In the genomic region with DNA sequence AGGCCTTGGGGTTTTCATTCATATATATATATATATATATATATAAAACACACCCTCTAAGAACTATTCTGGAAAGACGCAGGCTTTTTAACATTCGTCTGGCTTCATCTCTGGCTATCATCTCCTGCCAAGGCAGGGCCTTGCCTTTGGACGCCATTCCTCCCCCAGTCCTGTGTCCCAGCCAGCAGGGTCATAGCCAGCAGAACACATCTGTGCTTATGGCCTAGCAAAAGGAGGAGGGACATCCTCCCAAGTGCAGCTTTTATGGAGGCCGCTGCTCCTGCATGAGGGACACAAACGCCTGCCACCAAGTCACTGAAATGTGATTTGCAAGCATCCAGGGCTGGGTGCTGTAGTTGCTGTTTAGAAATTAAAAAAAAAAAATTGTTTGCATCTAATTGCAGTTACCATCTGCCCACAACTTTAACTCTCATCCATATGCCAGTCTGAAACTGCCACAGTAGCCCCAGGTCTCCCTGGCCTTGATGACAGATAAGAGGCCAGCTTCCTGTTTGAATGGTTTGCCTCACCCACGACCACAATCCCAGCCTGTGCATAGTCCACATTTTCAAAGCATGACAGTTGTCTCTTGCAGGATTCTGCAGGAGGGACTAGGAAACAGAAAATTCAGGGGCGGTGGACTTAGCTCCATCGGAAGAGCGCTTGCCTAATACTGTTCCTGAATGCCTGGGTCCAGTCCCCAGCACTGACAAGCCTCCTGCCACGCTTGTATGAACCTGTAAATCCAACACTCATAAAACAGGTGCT, we compare ENCODE assay signal across 10 mouse cellular contexts.
A peak's percentile ranks its signal among the peaks of the same experiment; 100 is the strongest.
DNase-seq lines count a peak whose midpoint lies in the region; ATAC-seq and TF ChIP-seq lines count a peak whose summit lies in the region.
"Had no signal": no experiment of that assay in that cellular context is flagged by ENCODE, and none has a peak within 500 bp of the region (broad histone marks: within the 10 kb centered on the region; RNA-seq: fewer than 3 reads in every experiment).

No protein-coding gene starts in this region.

- peak; percentile 75 for ATAC-seq in common myeloid progenitor, adult 5-6 weeks (replicated peaks; ENCODE audit: low read depth, poor library complexity, severe bottlenecking)
- ATAC-seq in liver, postnatal 0 days: peak; percentile 7; the same call in 1 of the 2 replicates

- H3K4me2 ChIP-seq in liver, postnatal 0 days (ENCODE audit: low read depth, low read length): no peak overlapping the region

- H3K9me3 ChIP-seq in liver, postnatal 0 days (ENCODE audit: low read length): no peaks in the 10 kb centered on the region

- H3K4me3 ChIP-seq in liver, postnatal 0 days (ENCODE audit: low read depth, low read length): no peak overlapping the region
- H3K4me3 ChIP-seq in layer of hippocampus, adult 2 months: no peak overlapping the region

- no peak for TF ChIP-seq EP300 in liver, postnatal 0 days (IDR thresholded peaks at IDR 0.05; ENCODE audit: low read depth)

- no peak overlapping the region for H3K27ac ChIP-seq in liver, postnatal 0 days (ENCODE audit: low read depth)
- H3K27ac ChIP-seq in layer of hippocampus, adult 2 months: no peak overlapping the region

- H3K27me3 ChIP-seq in liver, postnatal 0 days (ENCODE audit: insufficient read depth, low read length): no peaks in the 10 kb centered on the region

- H3K9ac ChIP-seq in liver, postnatal 0 days (replicated peaks): no peak overlapping the region

- no peak for TF ChIP-seq CTCF in liver, postnatal 0 days (IDR thresholded peaks at IDR 0.05; ENCODE audit: low read depth)
- TF ChIP-seq CTCF in layer of hippocampus, adult 2 months (conservative IDR thresholded peaks at IDR 0.05): no peak

- no peaks in the 10 kb centered on the region for H3K36me3 ChIP-seq in liver, postnatal 0 days (replicated peaks; ENCODE audit: insufficient read depth, low read length)

- WGBS in liver, postnatal 0 days (ENCODE audit: insufficient replicate concordance): 30% methylated on average over 10 of the region's 10 CpGs

- DNase-seq in kidney, postnatal 4 days: peak; percentile 48 to 61
- DNase-seq in kidney, postnatal 36 days: no peak
- peak; percentile 21 to 36 for DNase-seq in heart, adult 9 months (ENCODE audit: low spot score in 2 of 2)
- no peak for DNase-seq in liver, postnatal 0 days
- DNase-seq in layer of hippocampus, adult 2 months (ENCODE audit: low spot score in 2 of 2): no peak
- no peak for DNase-seq in right cerebral cortex, adult 18-20 months
- DNase-seq in layer of hippocampus, adult 9-10 months (ENCODE audit: low spot score): no peak
- DNase-seq: cerebellum, adult 9-11 months; thymus, postnatal 4 days had no signal

- H3K4me1 ChIP-seq in liver, postnatal 0 days (ENCODE audit: insufficient read depth): peaks cover 7% of the 10 kb centered on the region

Comparison
In these comparisons a context has a peak if more than half of its experiments do, and no peak if none do; other contexts are left out.
1. DNase-seq: peak in kidney, postnatal 4 days (2 of 2) and heart, adult 9 months (2 of 2); none in kidney, postnatal 36 days (0 of 2), liver, postnatal 0 days (single experiment), layer of hippocampus, adult 2 months (0 of 2), right cerebral cortex, adult 18-20 months (single experiment) and layer of hippocampus, adult 9-10 months (single experiment).